Mouse (Mus musculus) lung, adult 10 weeks (tissue): Measurements from ENCODE around the gene Thoc6. TPM values are rescaled to one million over a fixed set of nuclear protein-coding genes. Genes with fewer than 3 reads are reported as not detected.

Source experiments
- polyA plus RNA-seq: library from polyadenylated mRNA; stranded (reverse); fragments of 350-450 nt; fragmentation: Illumina TruSeq; extraction: RNeasy Lipid Tissue Mini Kit (QIAGEN cat#74804); gene quantifications from one replicate; pipeline ENCODE4 v1.2.3, GENCODE M21; 2014; ENCODE audit warnings: low read depth, low replicate concordance; ENCODE audit not compliant: insufficient read depth

Thoc6 gene
- polyA plus RNA-seq = 13.9 TPM

GRCm38 (mm10) chr17:23673424-23674073, at the start of gene Thoc6, which contains the start of gene Hcfc1r1:
Gene Thoc6, minus strand, starts transcription at chr17:23673882.
Gene Hcfc1r1, plus strand, starts transcription at chr17:23673596.

DNA sequence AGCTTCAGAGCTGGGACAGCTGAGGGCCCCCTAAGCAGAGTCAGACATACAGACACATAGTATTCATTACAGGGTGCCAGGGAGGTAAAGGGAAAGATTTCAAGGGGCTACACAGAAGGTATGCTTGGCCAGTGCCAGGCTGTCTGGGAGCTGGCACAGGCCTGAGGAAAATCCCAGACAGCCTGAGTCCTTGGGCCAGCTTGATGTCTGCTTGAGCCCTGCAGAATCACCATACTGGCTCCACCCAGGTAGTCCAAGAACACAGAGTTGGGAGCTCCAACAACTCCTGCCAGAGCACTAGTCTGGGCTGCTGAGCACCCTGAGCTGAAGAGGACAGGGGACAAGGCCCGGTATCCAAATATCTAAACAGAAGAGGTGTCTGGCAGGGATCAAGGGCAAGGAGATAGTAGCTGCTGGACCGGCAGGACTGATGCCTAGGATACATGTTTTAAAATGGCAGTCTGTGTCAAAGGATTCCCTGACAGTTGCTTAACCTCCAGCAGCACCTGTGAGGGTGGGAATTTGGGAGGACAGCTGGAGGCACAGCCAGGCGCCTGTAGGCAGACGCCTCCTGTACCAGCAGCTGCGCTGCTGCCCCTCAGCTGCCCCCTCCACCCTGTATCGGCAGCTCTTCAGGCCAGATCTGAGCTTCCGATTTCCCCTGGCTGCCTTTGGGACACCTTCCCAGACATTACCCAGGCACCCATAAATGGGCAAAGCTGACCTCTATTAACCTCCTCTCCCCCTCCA, 48.9 kb upstream of the Thoc6 start, which contains the start of gene 1520401A03Rik:
TSS of gene 1520401A03Rik (minus strand) at position 408 of the 750 bp plus-strand sequence.

GRCm38 (mm10) chr17:23683856-23684672, 10.4 kb upstream of the Thoc6 start, which contains the start of gene Cldn9:
Gene Cldn9, minus strand, starts transcription at chr17:23684026.

DNA sequence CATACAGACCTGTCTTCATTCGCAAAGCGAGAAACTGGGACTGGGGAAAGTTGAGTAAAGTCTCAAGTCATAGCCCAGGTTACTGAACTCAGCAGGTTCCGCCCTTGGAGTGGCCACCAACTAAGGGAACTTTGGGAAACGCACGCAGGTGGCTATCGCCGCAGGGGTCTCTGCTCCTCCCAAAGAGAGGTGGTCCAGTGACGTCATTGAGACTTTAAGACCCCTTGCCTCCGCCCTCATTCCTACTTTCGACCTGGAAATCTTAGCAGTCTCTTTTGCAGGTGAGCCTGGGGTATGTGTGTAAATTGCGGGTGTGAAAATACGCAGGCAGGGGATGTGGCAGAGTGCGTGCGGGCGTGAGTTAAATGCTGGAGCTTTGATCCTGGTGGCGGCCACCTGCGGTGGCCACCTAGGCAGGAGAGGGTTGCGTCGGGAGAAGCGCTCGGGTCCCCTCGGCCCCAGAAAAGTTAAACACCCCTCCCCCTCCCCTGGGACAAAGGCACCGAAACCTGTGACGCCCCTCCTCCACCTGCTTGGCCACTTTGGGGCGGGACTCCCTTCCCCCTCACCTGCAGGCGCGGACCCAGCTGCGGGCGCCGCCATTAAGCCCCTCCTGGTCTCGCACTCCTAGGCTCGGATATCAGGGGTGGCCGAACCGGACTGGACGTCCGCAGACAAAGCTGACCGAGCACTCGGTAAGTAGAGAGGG, 5.6 kb upstream of the Thoc6 start, which contains the start of gene Cldn6:
TSS of gene Cldn6 (plus strand) at position 123 of the 709 bp plus-strand sequence.

DNA sequence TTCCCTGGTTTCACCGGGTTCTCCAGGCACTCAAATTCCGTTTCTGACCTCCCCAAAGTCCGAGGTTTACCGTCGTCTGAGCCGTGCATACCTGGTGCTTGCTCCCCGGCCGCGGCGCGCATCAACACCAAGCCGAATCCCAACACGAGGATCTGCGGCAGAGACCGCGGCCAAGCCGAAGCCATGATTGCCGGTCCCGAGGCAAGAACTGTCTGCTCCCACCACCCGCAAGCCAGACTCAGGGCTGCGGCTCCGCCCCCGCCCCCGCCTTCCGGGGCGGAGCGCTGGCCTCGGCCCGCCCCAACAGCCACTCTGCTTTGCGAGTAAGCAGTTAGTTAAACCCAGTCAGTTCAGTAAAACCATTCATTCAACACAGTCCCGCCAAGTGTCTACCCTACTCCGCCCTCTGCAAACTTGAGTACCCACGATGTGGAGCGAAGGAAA, 3.6 kb upstream of the Thoc6 start, which contains the start of gene Tnfrsf12a:
TSS of gene Tnfrsf12a (minus strand) at position 233 of the 444 bp plus-strand sequence.

GRCm38 (mm10) chr17:23660117-23660875, 13.4 kb downstream of the Thoc6 start, which contains the start of gene Bicdl2:
Gene Bicdl2, plus strand, starts transcription at chr17:23660506.

DNA sequence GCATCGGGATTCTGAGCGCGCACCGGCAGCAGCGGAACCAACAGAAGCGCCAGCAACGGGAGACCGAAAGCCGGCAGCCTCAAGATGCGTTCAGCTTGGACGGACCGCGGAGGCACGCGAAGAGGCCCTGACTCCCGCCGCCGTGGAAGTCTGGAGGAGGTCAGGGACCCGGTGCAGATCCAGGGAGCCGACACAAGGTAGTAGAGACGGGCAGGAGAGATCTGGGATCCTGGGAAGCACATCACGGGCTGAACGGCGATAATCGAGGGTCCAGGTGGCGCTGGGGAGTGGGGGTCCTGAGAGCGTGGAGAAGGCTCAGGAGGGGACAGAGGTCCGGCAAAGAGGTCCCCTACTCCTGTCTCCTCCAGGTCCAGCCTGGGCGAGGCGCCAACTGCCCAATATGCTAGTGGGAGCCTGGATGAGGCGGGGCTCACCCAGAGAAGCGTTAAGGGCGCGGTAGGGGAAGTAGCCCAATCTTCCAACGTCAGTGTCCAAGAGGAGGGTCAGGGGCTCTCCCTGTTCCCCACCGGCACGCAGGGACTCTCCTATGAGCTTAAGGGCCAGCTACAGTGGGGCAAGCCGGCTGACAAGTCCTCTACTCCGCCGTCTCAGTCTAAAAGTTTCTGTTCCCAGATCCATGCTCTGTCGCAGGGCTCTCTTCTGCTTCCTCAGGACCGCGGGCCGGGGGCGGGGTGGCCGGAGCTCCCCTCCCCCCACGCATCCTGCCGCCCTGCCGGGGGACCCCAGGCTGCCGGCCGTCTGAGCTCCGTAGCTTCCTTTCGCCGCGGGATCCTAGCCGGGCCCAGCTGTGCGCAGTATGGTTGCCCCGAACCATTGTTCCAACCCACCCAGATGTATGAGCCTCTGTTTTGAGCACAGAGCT, 28.8 kb downstream of the Thoc6 start, which contains the start of gene Mmp25:
TSS of gene Mmp25 (minus strand) at position 665 of the 883 bp plus-strand sequence.

Other genes starting within 250 kb of the Thoc6 start
- not detected for gene Vmn2r117, start 194.2 kb downstream of the Thoc6 start, polyA plus RNA-seq
- gene Zfp213, start 109.6 kb downstream of the Thoc6 start, polyA plus RNA-seq = 4.9 TPM
- 5.4 TPM for gene Zfp13, start 74.4 kb downstream of the Thoc6 start, polyA plus RNA-seq
- not detected for gene Zscan10, start 73.0 kb downstream of the Thoc6 start, polyA plus RNA-seq
- gene Mmp25, start 28.6 kb downstream of the Thoc6 start, polyA plus RNA-seq = 0.27 TPM
- gene Bicdl2, start 13.4 kb downstream of the Thoc6 start, polyA plus RNA-seq = 4.0 TPM
- gene Hcfc1r1, start 286 bp downstream of the Thoc6 start, polyA plus RNA-seq = 190 TPM
- gene Tnfrsf12a, start 3.6 kb upstream of the Thoc6 start, polyA plus RNA-seq = 52.6 TPM
- gene Cldn6, start 5.4 kb upstream of the Thoc6 start, polyA plus RNA-seq = 0.33 TPM
- gene Cldn9, start 10.1 kb upstream of the Thoc6 start, polyA plus RNA-seq = not detected
- gene 1520401A03Rik, start 48.9 kb upstream of the Thoc6 start, polyA plus RNA-seq = not detected
- gene Pkmyt1, start 52.5 kb upstream of the Thoc6 start, polyA plus RNA-seq = 4.5 TPM
- gene Paqr4, start 67.0 kb upstream of the Thoc6 start, polyA plus RNA-seq = 16.5 TPM
- 0.32 TPM for gene Kremen2, start 72.0 kb upstream of the Thoc6 start, polyA plus RNA-seq
- gene Flywch1, start 97.7 kb upstream of the Thoc6 start, polyA plus RNA-seq = 21.7 TPM
- 11.3 TPM for gene Flywch2, start 112.2 kb upstream of the Thoc6 start, polyA plus RNA-seq
- 98.6 TPM for gene Srrm2, start 116.7 kb upstream of the Thoc6 start, polyA plus RNA-seq
- gene Elob, start 155.3 kb upstream of the Thoc6 start, polyA plus RNA-seq = 496 TPM
- gene Prss33, start 162.2 kb upstream of the Thoc6 start, polyA plus RNA-seq = not detected
- not detected for gene Prss32, start 170.0 kb upstream of the Thoc6 start, polyA plus RNA-seq
- 0.25 TPM for gene Prss41, start 170.3 kb upstream of the Thoc6 start, polyA plus RNA-seq
- gene Prss21, start 194.2 kb upstream of the Thoc6 start, polyA plus RNA-seq = not detected
- gene Dcpp1, start 207.0 kb upstream of the Thoc6 start, polyA plus RNA-seq = not detected
- not detected for gene Dcpp2, start 207.0 kb upstream of the Thoc6 start, polyA plus RNA-seq
- gene Dcpp3, start 243.6 kb upstream of the Thoc6 start, polyA plus RNA-seq = not detected